In genomic region chr5:99927951-99928350, GRCm38 (mm10) we compare ENCODE assay signal across 8 mouse cellular contexts. TPM values are rescaled to one million over a fixed set of nuclear protein-coding genes. Genes with fewer than 3 reads are reported as not detected.
A peak's percentile ranks its signal among the peaks of the same experiment; 100 is the strongest.
DNase-seq lines count a peak whose midpoint lies in the region; ATAC-seq and TF ChIP-seq lines count a peak whose summit lies in the region.

No protein-coding gene starts in this region.

- no peak for ATAC-seq in hindbrain, embryonic 16.5 days
- peak; percentile 72; the same call in 1 of the 2 replicates for ATAC-seq in erythroid progenitor cell, adult 5-6 weeks (replicated peaks; ENCODE audit: low FRiP score, poor library complexity, severe bottlenecking)
- no peak for ATAC-seq in limb, embryonic 14.5 days (ENCODE audit: low FRiP score, low read depth)

- no peak overlapping the region for H3K4me3 ChIP-seq in hindbrain, embryonic 10.5 days
- H3K4me3 ChIP-seq in hindbrain, embryonic 16.5 days (ENCODE audit: low read length): no peak overlapping the region
- H3K4me3 ChIP-seq in C2C12 (ENCODE audit: insufficient read depth, poor library complexity, severe bottlenecking): no peak overlapping the region
- no peak overlapping the region for H3K4me3 ChIP-seq in limb, embryonic 14.5 days (replicated peaks; ENCODE audit: low read length)

- H3K27me3 ChIP-seq in hindbrain, embryonic 10.5 days (ENCODE audit: insufficient read depth, poor library complexity, severe bottlenecking): no peaks in the 10 kb centered on the region
- H3K27me3 ChIP-seq in hindbrain, embryonic 16.5 days (replicated peaks; ENCODE audit: control insufficient read depth, insufficient read depth, low read length): no peaks in the 10 kb centered on the region
- H3K27me3 ChIP-seq in C2C12 (ENCODE audit: control insufficient read depth, insufficient read depth, insufficient read length): peaks cover 9% of the 10 kb centered on the region
- no peaks in the 10 kb centered on the region for H3K27me3 ChIP-seq in limb, embryonic 14.5 days (ENCODE audit: control insufficient read depth, insufficient read depth, low read length)

- H3K27ac ChIP-seq in hindbrain, embryonic 10.5 days: no peak overlapping the region
- no peak overlapping the region for H3K27ac ChIP-seq in hindbrain, embryonic 16.5 days (ENCODE audit: low read depth, low read length)
- H3K27ac ChIP-seq in limb, embryonic 14.5 days (replicated peaks; ENCODE audit: low read depth, low read length): no peak overlapping the region

- peak; percentile 50 for DNase-seq in hindbrain, embryonic 10.5 days (ENCODE audit: low spot score)
- DNase-seq in adipocyte (ENCODE audit: low spot score): peak; percentile 72
- DNase-seq in limb, embryonic 14.5 days (ENCODE audit: low spot score): peak; percentile 33
- peak; percentile 22 for DNase-seq in spleen, adult 12 weeks (ENCODE audit: low spot score)
- DNase-seq in left cerebral cortex, adult 11 months (ENCODE audit: low spot score): no peak

- H3K36me3 ChIP-seq in hindbrain, embryonic 10.5 days: no peaks in the 10 kb centered on the region
- no peaks in the 10 kb centered on the region for H3K36me3 ChIP-seq in hindbrain, embryonic 16.5 days (ENCODE audit: control insufficient read depth, insufficient read depth, low read length)
- H3K36me3 ChIP-seq in C2C12 (ENCODE audit: control insufficient read depth, insufficient read depth): no peaks in the 10 kb centered on the region
- no peaks in the 10 kb centered on the region for H3K36me3 ChIP-seq in limb, embryonic 14.5 days (ENCODE audit: control insufficient read depth, insufficient read depth, low read length)

- H3K79me3 ChIP-seq in C2C12 (ENCODE audit: low read depth): no peaks in the 10 kb centered on the region

- WGBS in hindbrain, embryonic 10.5 days: 45% methylated on average over 4 of the region's 4 CpGs
- WGBS in hindbrain, embryonic 16.5 days: 50% methylated on average over 4 of the region's 4 CpGs
- WGBS in limb, embryonic 14.5 days: 50% methylated on average over 4 of the region's 4 CpGs

- no peaks in the 10 kb centered on the region for H3K79me2 ChIP-seq in C2C12 (ENCODE audit: control insufficient read depth, insufficient read depth)

- H3ac ChIP-seq in C2C12 (ENCODE audit: control insufficient read depth, insufficient read length, low read depth): no peak overlapping the region

- H3K4me2 ChIP-seq in hindbrain, embryonic 16.5 days (ENCODE audit: low read length): no peak overlapping the region
- no peak overlapping the region for H3K4me2 ChIP-seq in limb, embryonic 14.5 days (replicated peaks; ENCODE audit: low read depth, low read length, severe bottlenecking)

- no peaks in the 10 kb centered on the region for H3K4me1 ChIP-seq in hindbrain, embryonic 10.5 days (replicated peaks)
- no peaks in the 10 kb centered on the region for H3K4me1 ChIP-seq in hindbrain, embryonic 16.5 days (ENCODE audit: control insufficient read depth, insufficient read depth, low read depth, low read length)
- no peaks in the 10 kb centered on the region for H3K4me1 ChIP-seq in limb, embryonic 14.5 days (ENCODE audit: control insufficient read depth, insufficient read depth, low read length)

- no peak overlapping the region for H3K9ac ChIP-seq in hindbrain, embryonic 16.5 days (ENCODE audit: low read depth, low read length)
- H3K9ac ChIP-seq in limb, embryonic 14.5 days (ENCODE audit: low read depth, low read length, severe bottlenecking): no peak overlapping the region

- H3K9me3 ChIP-seq in hindbrain, embryonic 10.5 days: no peaks in the 10 kb centered on the region
- no peaks in the 10 kb centered on the region for H3K9me3 ChIP-seq in hindbrain, embryonic 16.5 days (ENCODE audit: control insufficient read depth, low read length)
- H3K9me3 ChIP-seq in limb, embryonic 14.5 days (ENCODE audit: control insufficient read depth, low read length): no peaks in the 10 kb centered on the region

- peak; percentile 33 for TF ChIP-seq CTCF in C2C12 (IDR thresholded peaks at IDR 0.05; ENCODE audit: control insufficient read depth, insufficient read depth, insufficient read length)

- TF ChIP-seq POLR2A in limb, embryonic 14.5 days (IDR thresholded peaks at IDR 0.05; ENCODE audit: borderline replicate concordance, extremely low read depth, insufficient read depth, insufficient read length): no peak

TF ChIP-seq in C2C12, 6 proteins besides CTCF, POLR2A, EP300 and RAD21:
- TF ChIP-seq USF1 (IDR thresholded peaks at IDR 0.05; ENCODE audit: low read depth) (no peak), MYOD1 (IDR thresholded peaks at IDR 0.05; ENCODE audit: control insufficient read depth, insufficient read length, low read depth) (no peak), MAX (IDR thresholded peaks at IDR 0.05) (no peak), MYOG (IDR thresholded peaks at IDR 0.05; ENCODE audit: control insufficient read depth, extremely low read depth, insufficient read length) (no peak), FOSL1 (IDR thresholded peaks at IDR 0.05; ENCODE audit: insufficient read depth, low read length, poor library complexity, severe bottlenecking) (no peak), CEBPB (IDR thresholded peaks at IDR 0.05; ENCODE audit: low read depth) (no peak)
TF ChIP-seq in C2C12: peak in this region for 0.

RNA-seq across cellular contexts. Expression of gene Vamp9, which starts 21.9 kb away (rescaled TPM):
- polyA plus RNA-seq in hindbrain, embryonic 10.5 days (2016; fragmentation: Nextera tagmentation; extraction: Ambion mirVana): 0.82 TPM in 1 of 2 replicates, not detected in the other
- 0.34 and 0.61 TPM in 2 replicates for polyA plus RNA-seq in hindbrain, embryonic 16.5 days (2015; fragmentation: Nextera tagmentation; extraction: Ambion mirVana)
- not detected for polyA plus RNA-seq in C2C12 (2012; fragmentation: generic; extraction: Trizol)
- total RNA-seq in erythroid progenitor cell, adult 5-6 weeks (2015; ENCODE audit: low replicate concordance): not detected in 2 replicates
- total RNA-seq in erythroid progenitor cell, adult 5-6 weeks (2017; ENCODE audit: low replicate concordance): not detected in 2 replicates
- 0.10 and 0.19 TPM in 2 replicates for polyA plus RNA-seq in limb, embryonic 14.5 days (2012; rRNA removed)
- not detected in 2 replicates for polyA plus RNA-seq in limb, embryonic 14.5 days (2014; fragmentation: Nextera tagmentation; extraction: Ambion mirVana)

RNA-seq across cellular contexts. Expression of gene Hnrnpd, which starts 50.8 kb away (rescaled TPM):
- polyA plus RNA-seq in hindbrain, embryonic 10.5 days (2016; fragmentation: Nextera tagmentation; extraction: Ambion mirVana): 247 and 280 TPM in 2 replicates
- 28.9 and 81.2 TPM in 2 replicates for polyA plus RNA-seq in hindbrain, embryonic 16.5 days (2015; fragmentation: Nextera tagmentation; extraction: Ambion mirVana)
- 171 TPM for polyA plus RNA-seq in C2C12 (2012; fragmentation: generic; extraction: Trizol)
- total RNA-seq in erythroid progenitor cell, adult 5-6 weeks (2015; ENCODE audit: low replicate concordance): 231 and 281 TPM in 2 replicates
- total RNA-seq in erythroid progenitor cell, adult 5-6 weeks (2017; ENCODE audit: low replicate concordance): 118 and 215 TPM in 2 replicates
- polyA plus RNA-seq in limb, embryonic 14.5 days (2012; rRNA removed): 224 and 369 TPM in 2 replicates
- 168 and 184 TPM in 2 replicates for polyA plus RNA-seq in limb, embryonic 14.5 days (2014; fragmentation: Nextera tagmentation; extraction: Ambion mirVana)

RNA-seq across cellular contexts. Expression of gene 4930524J08Rik, which starts 50.9 kb away (rescaled TPM):
- 1.7 and 1.9 TPM in 2 replicates for polyA plus RNA-seq in hindbrain, embryonic 10.5 days (2016; fragmentation: Nextera tagmentation; extraction: Ambion mirVana)
- 2.7 and 2.8 TPM in 2 replicates for polyA plus RNA-seq in hindbrain, embryonic 16.5 days (2015; fragmentation: Nextera tagmentation; extraction: Ambion mirVana)
- 10.2 TPM for polyA plus RNA-seq in C2C12 (2012; fragmentation: generic; extraction: Trizol)
- total RNA-seq in erythroid progenitor cell, adult 5-6 weeks (2015; ENCODE audit: low replicate concordance): 8.8 TPM in 1 of 2 replicates, not detected in the other
- total RNA-seq in erythroid progenitor cell, adult 5-6 weeks (2017; ENCODE audit: low replicate concordance): 3.9 TPM in 1 of 2 replicates, not detected in the other
- 6.6 and 7.7 TPM in 2 replicates for polyA plus RNA-seq in limb, embryonic 14.5 days (2012; rRNA removed)
- 2.0 and 2.4 TPM in 2 replicates for polyA plus RNA-seq in limb, embryonic 14.5 days (2014; fragmentation: Nextera tagmentation; extraction: Ambion mirVana)
